Mouse (Mus musculus) forebrain, postnatal 0 days (tissue): ENCODE measurements at regions not wholly inside any gene's neighbourhood (a gene's known extent, or its start where the extent isn't known, plus 50 kb on each side); places are given as distances from the start of the nearest gene placed in this dataset.

Experiments used
- ATAC-seq: fragments of 200-750 bp; cut with Nextera tagmentation; 2 replicates; pipeline ENCODE4 v1.8.0; 2017; ENCODE audit warnings: mild to moderate bottlenecking, moderate library complexity
- DNase-seq: peaks from one replicate; pipeline ENCODE4 v3.0.0-alpha.2; 2015
- H3K27ac ChIP-seq: fragments of 300-500 bp; sonication (generic); 2 replicates; pipeline ENCODE4 v1.5.1; 2014; ENCODE audit warnings: low read depth, mild to moderate bottlenecking, antibody characterized with exemption, low read length, moderate library complexity, mixed read lengths
- H3K27me3 ChIP-seq: fragments of 300-500 bp; sonication (generic); 2 replicates; pipeline ENCODE4 v1.6.1; 2014; ENCODE audit warnings: mild to moderate bottlenecking, low read length, mixed read lengths; ENCODE audit not compliant: insufficient read depth
- H3K36me3 ChIP-seq: fragments of 300-500 bp; sonication (generic); 2 replicates; pipeline ENCODE4 v1.6.1; 2014; ENCODE audit warnings: mild to moderate bottlenecking, moderate library complexity; ENCODE audit not compliant: insufficient read depth
- H3K4me1 ChIP-seq: fragments of 300-500 bp; sonication (generic); 2 replicates; pipeline ENCODE4 v1.6.1; 2014; ENCODE audit warnings: antibody characterized with exemption; ENCODE audit not compliant: insufficient read depth
- H3K4me2 ChIP-seq: fragments of 300-500 bp; sonication (generic); 2 replicates; pipeline ENCODE4 v1.6.1; 2014; ENCODE audit warnings: low read depth, mild to moderate bottlenecking, moderate library complexity
- H3K4me3 ChIP-seq: fragments of 300-500 bp; sonication (generic); 2 replicates; pipeline ENCODE4 v1.5.1; 2014; ENCODE audit warnings: low read depth, low read length, mixed read lengths
- H3K9ac ChIP-seq: fragments of 300-500 bp; sonication (generic); 2 replicates; pipeline ENCODE4 v1.6.1; 2014; ENCODE audit warnings: mild to moderate bottlenecking
- H3K9me3 ChIP-seq: fragments of 300-500 bp; sonication (generic); 2 replicates; pipeline ENCODE4 v1.6.1; 2016; ENCODE audit warnings: low read length
- CTCF ChIP-seq: sonication (generic); IDR thresholded peaks from 2 replicates; pipeline ENCODE4 v1.5.1; 2016; ENCODE audit warnings: antibody characterized with exemption, control low read depth, low read depth
- WGBS: fragments of 180-500 bp; shearing (Covaris S2); extraction: QIAGEN DNeasy Blood & Tissue Kit; methylation state at CpG from one replicate; pipeline ENCODE4 v1.1.7; 2014; 5-methylcytosine and 5-hydroxymethylcytosine counted together

GRCm38 (mm10) chr1:124584620-124585019, 539.3 kb upstream of the Dpp10 start:
- H3K4me1 ChIP-seq, result no peaks in the 10 kb centered on the region
- no peak overlapping the region for H3K4me3 ChIP-seq
- H3K4me2 ChIP-seq, result no peak overlapping the region
- H3K9ac ChIP-seq, result no peak overlapping the region
- H3K9me3 ChIP-seq, result no peaks in the 10 kb centered on the region
- no peak overlapping the region for H3K27ac ChIP-seq
- DNase-seq (no peak), ATAC-seq (no peak)
- no peaks in the 10 kb centered on the region for H3K36me3 ChIP-seq
- WGBS, result 83% methylated on average over 1 of the region's 1 CpGs
- H3K27me3 ChIP-seq, result no peaks in the 10 kb centered on the region
- no peak for TF ChIP-seq CTCF
